Mouse (Mus musculus): ENCODE data around the gene Ssh2.

- TF ChIP-seq CTCF (conservative IDR thresholded peaks at IDR 0.05; ENCODE audit: insufficient read depth, insufficient read length, low read depth, low read length) = peak; percentile 52
- TF ChIP-seq POLR2A (IDR thresholded peaks at IDR 0.05; ENCODE audit: low read depth, low read length) = no peak
Measured at GRCm38 (mm10) chr11:77446628-77447041, 230.5 kb downstream of the Ssh2 start.

All from kidney, adult 2 months (tissue).